Mouse (Mus musculus): Measurements from ENCODE around the gene Steap4. TPM values are rescaled to one million over a fixed set of nuclear protein-coding genes. Genes with fewer than 3 reads are reported as not detected.
"Not testable (repeated sequence)": the region's sequence is repeated elsewhere in the genome, so short reads cannot be mapped to it uniquely, and the experiment has no call there.

Gene Steap4
- total RNA-seq (2021) = under 1 TPM; 0.13 to 0.15 TPM
- long read RNA-seq = 0 reads

DNA sequence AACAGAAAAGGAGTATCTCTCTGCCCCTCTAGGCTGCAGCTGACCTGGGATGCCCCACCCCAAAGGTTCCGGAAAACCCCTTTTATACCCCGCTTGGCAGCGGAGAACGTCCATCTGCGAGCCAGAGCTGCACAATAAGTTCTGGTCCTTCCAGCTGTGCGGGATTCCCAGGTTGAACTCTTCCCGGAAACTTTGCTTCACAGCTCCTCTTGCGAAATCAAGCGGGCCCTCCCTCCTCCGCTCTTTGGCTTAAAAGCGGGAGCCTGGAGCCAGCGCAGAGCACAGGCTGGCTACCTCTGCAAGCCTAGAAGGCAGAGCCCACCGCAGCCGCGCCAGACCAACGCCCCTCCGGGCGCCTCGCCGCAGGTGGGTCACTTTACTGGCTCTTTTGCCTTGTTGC is at the start of gene Steap4:
Gene Steap4, plus strand, starts transcription at position 282 of the 400 bp plus-strand sequence.
- no peak for DNase-seq (ENCODE audit: low spot score in 2 of 2)

DNA sequence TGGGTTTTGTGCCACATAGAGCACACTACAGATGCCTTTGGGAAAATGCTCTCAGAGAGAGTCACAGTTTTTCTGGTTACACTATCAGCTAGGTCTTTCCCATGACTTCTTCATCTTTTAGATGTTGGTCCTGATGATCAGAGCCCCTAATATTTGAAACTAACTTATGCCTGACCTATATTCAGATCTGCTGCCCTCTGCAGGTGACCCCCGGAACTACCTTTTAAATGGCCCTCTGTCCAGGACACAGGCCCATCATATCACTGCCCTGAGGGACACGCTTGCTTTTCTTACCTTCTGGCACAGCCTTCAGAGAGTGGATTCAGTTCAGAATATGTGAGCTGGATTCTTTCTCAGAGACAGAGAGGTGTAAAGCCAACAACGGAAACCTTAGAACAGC is 48.3 kb upstream of the Steap4 start:
- DNase-seq (ENCODE audit: low spot score in 2 of 2) = no peak

DNA sequence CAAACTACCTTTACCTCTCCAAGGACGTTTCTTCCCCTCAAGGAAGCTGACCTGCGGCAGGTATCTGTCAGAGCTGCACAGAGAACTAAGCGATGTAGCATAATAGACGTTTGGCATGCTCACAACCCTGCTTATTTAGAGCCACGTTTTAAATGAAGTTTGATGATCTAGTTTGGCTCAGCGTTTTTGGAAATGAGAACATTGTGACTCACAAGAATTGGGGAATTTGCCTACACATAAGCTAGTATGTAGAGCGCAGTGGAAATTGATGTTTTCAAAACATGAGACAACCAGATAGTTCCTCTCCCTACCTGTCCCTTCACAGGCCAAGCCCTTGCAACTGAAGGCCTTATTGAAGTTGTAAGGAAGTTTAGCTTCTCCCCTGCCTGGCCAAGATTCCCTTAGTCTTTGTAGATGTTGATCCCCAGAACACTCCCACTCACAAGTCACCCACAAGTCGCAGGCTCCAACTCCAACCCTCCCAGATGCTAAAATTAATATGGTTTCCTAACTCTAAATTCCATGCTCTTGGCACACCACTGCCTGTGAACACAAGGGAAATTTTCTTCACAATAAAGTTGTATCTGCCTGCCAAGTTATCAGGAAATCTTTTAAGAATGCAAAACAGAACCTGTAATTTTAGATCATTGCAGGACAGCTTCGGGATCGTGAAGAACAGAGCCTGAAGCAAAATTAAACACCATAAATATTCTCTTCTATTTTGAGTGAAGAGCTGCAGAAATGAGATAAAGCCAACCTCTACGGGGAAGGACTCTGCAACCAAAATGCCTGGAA is 42.6 kb upstream of the Steap4 start:
- peak; percentile 35 to 57 for DNase-seq (ENCODE audit: low spot score in 2 of 2)

DNA sequence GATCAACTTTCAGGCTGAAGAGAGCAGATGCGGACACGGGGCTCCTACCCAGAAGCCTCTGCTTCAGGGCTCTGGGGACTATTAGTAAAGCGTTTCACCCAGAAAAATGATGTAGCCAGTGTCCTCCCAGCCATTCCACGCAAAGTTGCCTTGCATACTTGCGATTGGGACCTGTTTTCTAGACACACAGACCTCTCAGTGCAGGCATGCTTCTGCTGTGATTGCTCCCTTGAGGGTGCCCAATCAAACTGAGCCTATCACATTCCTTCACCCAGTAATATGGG is 42.0 kb upstream of the Steap4 start:
- no peak for DNase-seq (ENCODE audit: low spot score in 2 of 2)

DNA sequence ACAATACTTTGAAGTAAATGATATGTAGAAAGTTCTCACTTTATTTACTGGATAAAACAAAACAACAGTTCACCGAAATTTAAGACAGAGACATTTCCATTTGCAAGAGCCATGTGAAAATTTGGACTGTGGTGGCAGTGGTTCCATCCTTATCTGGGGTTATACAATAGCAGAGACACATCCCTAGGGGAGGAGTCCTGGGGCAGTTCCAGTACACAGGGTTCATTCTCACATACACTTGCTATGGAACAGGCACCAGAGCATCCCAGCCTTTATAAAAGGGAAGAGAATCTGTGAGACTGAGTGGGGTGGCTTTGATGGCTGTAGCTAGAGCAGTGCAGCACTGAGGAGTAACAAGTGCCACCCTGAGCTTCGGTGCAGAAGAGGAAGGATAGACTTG is 40.6 kb upstream of the Steap4 start:
- no peak for DNase-seq (ENCODE audit: low spot score in 2 of 2)

DNA sequence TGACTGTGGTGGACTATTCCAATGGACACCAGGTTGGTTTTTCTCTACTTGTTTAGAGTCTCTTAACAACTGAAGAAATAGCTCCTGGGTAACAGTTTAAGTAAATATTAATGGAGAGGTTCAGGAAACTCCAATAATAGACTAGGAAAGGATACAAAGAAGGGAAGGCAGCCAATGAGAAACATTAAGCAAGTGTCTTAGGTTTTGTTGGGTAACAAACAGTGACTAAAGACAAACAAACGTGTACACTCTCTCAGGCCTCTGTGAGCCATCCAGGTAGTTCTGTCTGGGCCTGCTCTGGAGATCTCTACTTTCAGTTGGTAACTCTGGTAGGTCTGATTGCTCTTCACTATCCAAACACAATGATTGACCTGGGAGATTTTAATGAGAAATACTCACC is 37.5 kb upstream of the Steap4 start:
- no peak for DNase-seq (ENCODE audit: low spot score in 2 of 2)

DNA sequence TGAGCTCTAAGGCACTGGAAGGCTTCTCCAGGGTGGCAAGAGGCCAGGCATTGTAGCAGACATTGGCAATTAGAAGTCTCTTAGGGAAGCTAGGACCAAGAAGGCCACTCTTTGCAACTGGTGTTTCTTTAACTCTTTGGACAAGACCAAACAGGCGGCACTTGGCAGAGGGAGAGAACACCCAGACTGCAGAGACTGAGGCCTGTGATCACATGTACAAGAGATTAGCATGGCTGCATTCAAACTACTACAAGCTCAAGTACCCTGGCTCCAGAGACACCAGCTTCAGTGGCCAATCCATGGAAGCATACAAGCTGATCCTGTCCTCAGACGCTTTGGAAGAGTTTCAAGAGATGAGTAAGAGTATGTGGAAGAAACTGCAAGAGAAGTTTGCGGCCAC is 36.6 kb upstream of the Steap4 start:
- DNase-seq (ENCODE audit: low spot score in 2 of 2) = no peak

DNA sequence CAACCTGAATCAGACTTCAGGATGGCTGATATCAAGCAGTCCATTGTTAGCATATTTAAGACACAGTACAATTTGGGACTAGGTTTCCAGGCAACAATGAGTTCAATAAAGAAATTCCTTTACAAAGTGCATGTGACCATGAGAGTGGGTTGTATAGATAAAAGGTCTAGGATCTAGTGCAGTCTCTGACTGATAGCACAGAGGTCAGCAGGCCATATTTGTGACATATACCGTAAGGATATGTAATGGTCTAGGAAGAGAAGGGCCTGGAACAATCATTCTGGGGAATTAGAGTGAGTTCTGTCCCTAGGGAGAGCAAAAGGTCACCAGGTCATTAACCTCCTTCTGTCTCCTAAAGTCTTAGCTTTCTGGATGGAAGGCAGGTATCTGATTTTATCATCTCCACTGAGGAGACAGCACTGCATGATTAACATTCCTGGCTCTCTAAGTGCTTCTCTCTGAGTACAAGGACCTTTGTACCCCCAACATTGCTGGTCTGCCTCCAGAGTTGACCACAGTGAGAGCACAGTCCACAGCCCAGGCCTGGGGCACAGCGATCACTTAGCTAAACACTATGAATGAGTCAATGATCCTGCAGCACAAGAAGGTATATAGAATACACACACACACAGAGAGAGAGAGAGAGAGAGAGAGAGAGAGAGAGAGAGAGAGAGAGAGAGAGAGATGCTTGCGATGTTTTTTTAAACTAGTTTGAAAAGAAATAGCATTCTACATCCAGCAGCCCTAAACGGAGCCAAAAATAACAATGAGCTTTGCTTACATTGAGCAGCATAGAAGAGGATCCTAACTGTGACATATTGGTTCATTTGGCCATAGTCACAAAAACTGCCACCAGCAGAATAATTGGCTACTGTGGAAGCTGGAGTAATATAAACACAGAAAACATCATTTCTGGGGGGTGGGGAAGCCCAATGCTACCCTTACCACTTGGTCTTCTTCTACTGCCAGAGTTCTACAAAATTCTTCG is 27.7 kb upstream of the Steap4 start:
- DNase-seq (ENCODE audit: low spot score in 2 of 2) = no peak

DNA sequence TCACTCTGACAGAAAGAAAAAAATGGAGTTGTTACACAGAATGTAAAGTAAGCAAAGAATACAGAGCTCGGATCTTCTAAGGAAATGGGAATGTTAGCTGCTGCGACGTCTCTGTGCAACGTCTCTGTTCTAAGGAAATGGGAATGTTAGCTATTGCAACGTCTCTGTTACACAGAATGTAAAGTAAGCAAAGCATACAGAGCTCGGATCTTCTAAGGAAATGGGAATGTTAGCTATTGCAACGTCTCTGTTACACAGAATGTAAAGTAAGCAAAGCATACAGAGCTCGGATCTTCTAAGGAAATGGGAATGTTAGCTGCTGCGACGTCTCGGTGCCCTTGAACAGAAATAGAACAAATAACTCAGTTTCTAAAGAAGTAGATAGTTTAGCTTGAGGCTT is 26.8 kb upstream of the Steap4 start:
- DNase-seq (ENCODE audit: low spot score in 2 of 2) = not testable (repeated sequence)

DNA sequence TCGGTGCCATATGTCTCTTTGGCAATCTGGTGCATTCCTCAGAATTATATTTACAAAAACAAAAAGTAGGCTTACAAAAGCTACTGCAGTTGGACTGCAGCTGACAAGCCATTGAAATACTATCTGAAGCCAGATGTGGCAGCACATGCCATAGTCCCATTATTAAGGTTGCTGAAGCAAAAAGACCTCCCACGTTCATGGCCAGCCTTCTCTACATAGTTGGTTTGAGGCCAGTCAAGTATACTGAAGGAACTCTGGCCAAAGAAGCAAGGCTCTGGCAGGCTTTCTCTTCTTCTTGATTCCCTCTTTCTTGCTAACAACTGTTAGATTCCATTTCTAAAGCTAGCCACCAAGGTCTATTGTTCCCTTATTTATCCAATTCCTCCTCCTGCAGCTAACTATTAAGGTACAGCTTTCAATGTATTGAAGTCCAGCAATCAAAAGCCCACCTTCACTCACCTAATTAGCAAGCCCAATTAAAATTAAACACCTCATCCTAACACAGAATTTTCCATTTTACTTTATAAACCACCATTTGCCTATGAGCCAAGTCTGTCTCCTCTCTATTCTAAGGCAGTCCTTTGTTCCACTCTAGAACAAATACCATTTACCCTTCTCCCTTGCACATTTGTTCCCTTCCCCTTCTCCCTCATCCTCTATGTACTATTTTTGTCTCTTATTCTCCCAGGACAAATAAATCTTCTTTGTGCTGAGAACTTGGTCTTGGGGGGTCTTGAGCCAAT is 26.2 kb upstream of the Steap4 start:
- DNase-seq (ENCODE audit: low spot score in 2 of 2) = no peak

DNA sequence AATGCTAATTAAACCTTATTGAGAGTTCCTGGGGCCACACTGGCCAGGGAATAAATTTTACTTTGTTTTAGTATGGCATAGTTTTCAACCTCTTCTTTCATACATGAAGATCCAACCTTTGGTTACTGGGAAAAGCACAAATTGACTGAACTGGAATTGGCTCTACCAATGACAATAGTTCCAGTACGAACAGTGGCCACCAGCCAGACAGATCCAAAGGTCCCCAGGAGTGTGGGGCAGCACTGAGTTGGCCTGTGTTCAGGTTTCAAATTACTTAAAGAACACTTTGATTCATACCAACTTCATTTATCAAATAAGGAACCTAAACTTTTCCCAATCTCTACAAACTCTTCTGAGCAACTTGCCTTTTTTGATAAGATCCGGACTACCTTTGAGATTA is 5.4 kb upstream of the Steap4 start:
- no peak for DNase-seq (ENCODE audit: low spot score in 2 of 2)

DNA sequence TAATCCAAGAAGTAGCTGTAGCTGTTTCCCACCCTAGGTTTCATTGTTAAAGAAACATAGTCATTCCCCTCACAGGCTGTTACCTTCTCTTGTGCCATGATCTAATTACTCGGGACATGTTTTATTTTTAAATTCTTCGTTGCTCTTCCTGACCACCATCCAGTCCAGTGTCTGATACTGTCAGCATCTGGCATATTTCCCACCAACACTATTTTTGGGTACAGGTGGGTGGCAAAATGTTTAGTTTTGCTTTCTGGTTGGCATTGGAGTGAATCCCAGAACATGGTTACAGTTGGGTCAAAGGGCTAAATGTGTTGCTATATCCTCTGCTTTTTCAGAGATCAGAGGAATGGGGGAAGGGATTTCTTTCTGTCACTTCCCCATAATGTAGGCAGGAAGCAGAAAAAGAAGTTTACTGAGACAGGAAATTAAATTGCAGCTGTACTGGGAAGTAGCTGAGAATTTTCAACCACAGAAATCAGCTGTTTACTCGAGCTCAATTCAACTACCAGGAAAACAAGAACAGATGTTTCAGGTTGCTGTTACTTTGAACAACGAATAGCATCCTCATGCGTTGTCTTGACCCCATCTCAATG is 4.8 kb upstream of the Steap4 start:
- no peak for DNase-seq (ENCODE audit: low spot score in 2 of 2)

DNA sequence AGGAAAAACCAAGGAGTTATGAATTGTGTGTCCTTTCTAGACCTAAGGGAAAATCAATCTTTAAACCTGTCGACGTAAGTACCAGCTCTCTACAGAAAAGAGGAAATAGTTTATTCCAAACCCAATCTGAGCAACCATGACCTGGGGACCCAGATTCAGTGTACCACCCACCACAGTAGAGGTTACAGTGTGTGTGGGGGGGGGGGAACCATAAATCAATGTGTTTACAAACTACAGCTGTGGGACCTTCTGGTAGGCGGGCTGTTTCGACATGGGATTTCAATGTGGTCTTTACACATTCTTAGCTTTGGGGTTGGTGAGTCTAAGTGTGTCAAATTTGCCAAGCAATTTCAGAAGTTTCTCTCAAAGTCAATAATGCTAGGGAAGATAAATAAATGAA is 2.2 kb upstream of the Steap4 start:
- DNase-seq (ENCODE audit: low spot score in 2 of 2) = no peak

DNA sequence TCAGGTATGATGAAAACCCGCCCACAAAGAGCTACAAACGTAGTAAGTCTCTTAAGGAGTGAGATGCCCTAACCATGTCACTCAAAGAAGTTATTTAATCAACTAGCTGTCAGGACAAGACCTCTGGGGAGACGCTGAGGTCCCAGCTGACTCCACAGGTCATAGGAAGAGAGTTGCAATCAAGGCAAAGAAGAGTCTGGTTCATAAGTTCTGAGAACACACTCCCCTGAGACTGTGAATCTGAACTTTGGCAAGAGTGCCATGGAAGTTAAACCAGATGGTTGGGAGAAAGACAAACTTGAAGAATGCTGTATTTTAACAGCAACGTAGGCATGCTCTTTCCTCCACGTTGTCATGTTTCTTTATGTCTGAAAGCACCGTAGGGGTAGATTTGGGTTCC is 971 bp upstream of the Steap4 start:
- DNase-seq (ENCODE audit: low spot score in 2 of 2) = no peak

DNA sequence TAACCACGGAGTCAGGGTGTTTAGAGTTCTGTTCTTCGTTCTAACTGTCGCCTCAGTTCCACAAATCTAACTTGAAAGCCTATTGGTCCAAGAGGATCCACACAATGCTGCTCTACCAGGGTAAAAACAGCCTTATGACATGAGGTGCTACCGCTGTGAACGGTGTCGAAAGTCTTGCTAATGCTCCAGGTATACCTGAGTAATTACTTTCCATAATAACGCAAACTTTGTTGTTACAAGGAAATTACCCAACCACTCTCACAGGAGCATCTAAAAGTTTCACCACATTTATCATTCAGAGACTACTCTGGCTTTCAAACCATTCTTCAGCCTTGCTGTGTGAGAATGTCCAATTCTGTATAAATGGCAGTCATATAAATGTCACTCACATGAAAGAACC is 856 bp downstream of the Steap4 start:
- DNase-seq (ENCODE audit: low spot score in 2 of 2) = no peak

DNA sequence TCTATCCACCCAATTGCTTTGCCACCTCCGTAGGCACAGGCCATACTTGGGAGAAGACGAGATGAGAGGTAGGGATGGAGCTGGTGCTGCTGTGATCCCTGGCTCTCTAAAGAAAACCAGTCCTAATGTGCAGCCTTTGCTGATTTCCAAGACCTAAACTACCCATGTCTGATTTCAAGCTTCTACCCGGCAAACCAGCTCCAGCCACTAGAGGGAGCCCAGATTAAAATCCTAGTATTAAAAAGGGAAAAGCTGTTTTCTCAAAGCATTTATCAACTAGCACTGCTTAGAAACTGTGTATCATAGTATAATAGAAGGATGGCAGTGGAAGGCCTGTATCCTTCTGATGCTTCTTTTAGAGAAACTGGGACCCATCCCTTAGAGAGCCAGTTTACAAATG is 5.0 kb downstream of the Steap4 start:
- DNase-seq (ENCODE audit: low spot score in 2 of 2) = peak; percentile 20 to 86

DNA sequence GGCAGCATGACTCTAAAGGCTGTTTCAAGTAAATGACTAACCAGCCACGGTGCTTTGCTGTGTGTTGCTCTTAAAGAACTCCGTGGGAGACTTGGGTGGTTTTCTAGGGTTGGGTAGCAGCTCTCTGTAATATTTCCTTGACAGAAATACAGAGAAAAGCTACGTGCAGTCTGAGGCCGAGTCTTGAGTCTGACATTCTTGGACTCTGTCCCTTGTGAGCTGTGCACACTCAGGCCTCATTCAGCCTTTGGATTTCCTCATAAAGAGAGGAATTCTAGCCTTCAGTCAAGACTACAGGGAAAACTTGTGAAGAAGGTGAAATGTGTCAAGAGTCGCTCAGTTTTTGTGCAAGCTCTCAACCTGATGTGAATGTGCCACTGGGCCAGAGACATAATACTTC is 7.9 kb downstream of the Steap4 start:
- DNase-seq (ENCODE audit: low spot score in 2 of 2) = no peak

DNA sequence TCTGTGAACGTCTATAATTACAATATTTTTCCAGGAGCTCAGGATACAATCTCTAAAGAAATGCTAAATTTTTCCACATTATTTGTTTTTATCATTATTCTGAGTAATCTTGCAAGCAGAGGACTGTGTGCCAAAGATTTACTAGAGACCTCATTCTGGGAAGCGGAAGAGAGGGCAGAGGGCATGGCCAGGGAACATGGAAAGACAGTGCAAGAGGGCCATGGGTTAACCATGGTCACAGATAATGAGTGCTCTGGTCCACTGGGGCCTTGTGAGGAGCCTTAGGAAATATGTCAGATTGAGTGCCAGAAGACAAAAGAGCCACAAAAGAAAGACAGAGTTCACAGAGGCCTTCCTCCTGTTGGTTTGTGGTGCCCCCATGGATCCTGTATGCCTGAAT is 12.0 kb downstream of the Steap4 start:
- DNase-seq (ENCODE audit: low spot score in 2 of 2) = no peak

DNA sequence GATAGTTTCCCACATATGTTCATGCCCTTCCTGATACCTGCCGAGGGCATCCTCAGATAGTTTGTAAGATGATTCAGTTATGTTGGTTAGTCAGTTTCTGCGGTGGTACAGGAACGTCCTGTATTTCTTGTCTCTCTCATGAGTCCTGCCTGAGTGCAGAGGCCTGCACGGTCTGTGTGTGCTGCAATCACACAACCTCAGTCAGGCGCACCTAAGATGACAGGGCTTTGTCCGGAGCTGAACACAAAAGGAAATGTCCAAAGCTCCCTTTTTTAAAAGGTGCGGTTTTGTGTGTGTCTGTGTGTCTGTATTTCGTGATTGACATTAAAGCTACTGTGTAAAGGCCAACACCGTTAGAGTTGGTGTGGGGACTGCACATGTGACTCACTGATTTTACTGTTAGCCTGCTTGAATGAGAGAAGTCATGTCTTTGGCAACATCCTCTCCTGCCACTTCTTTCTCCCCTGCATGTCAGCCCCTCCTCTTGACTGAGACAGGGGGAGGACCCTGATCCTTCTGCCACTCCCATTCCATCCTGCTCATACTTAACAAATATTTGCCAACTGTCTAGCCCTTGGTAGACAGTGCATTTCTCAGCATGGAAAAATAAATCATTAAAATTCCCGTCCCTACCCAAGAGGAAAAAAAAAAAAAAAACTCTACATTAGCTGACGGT is 14.4 kb downstream of the Steap4 start:
- no peak for DNase-seq (ENCODE audit: low spot score in 2 of 2)

DNA sequence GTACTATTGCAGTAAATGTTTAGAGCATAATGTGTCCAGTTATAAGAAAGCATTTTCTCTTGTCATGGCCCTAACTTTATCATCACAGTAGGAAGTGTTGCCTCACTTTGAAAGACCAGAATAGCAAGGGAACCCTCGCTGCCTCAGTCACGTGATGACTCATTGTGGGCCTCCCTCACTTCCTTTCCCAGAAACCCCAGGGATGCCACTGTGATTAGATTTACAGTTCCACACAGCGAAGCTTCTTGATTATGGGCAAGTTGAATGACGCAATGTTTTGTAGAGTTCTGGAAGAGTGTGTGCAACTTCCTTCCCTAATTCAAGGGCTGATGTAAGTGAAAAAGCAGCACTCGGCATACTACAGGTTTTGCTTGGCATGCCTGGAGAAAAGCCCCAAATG is 20.3 kb downstream of the Steap4 start:
- DNase-seq (ENCODE audit: low spot score in 2 of 2) = no peak

DNA sequence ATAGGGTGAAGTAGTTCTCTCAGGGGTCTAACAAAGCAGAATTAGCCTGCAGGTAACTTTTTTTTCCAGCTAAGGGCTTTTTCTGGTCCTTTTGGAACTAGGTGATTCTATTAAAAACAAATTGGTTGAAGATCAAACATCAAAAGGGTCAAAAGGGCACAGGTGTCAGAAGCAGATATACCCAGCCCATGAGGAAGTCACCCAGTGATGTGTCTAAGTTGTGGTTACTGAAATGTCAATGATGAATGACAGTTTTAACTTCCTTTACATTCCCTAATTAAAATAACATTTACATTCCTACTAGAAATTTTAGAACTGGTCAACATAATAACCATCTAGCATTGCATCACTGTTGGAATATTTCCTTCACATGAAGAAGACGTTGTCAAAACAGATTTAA is 27.7 kb downstream of the Steap4 start:
- no peak for DNase-seq (ENCODE audit: low spot score in 2 of 2)
